Mouse (Mus musculus) adrenal gland, postnatal 25 days (tissue): ENCODE data around the gene Fam53b. TPM values are rescaled to one million over a fixed set of nuclear protein-coding genes. Genes with fewer than 3 reads are reported as not detected.

Experiments used
- DNase-seq: peaks from one replicate; pipeline ENCODE4 v3.0.0; 2021; ENCODE audit warnings: mixed read lengths
- total RNA-seq: library from RNA; stranded (reverse); gene quantifications from 2 replicates; pipeline ENCODE4 v1.2.3, GENCODE M21; 2021

The Fam53b gene
- total RNA-seq, 1 experiment from 2014 or later, result 107 TPM

DNA sequence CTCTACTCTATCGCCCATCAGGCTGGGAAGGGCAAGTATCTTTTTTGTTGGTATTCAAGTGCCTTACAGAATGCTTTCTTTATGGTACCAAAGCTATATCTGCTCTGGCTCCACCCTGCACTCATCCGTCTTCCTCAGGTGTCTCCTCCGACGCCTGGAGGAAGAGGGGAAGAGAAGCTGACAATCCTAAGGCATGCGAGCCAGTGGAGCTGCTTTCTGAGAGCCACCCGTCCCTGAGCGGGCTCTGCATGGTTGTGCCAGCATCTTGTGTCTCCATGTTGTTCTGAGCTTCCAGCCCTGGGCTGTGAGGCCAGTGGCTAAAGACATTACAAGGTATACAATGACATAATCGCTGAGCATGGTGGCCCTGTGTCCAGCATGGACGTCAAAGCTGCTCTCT lies 79.5 kb downstream of the Fam53b start:
- DNase-seq, result no peak

DNA sequence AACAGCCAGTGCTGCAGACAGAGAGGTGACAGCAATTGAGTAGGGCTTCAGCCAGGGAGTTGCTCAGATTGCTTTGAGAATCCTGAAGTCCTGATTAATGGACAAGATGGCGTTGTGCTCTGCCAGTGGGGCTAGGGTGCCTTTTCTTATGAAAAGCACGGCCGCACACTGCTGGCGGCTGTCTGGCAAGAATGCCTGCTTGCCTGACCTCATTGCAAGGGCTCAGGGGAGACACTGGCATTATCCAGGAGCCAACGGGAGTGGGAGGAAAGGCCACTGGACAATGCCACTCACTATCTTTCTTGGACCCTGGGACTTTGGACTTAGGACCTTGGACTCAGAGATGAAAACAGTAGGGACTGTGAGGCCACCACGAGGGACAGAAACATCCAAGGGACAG lies 80.2 kb downstream of the Fam53b start:
- peak; percentile 67 for DNase-seq

DNA sequence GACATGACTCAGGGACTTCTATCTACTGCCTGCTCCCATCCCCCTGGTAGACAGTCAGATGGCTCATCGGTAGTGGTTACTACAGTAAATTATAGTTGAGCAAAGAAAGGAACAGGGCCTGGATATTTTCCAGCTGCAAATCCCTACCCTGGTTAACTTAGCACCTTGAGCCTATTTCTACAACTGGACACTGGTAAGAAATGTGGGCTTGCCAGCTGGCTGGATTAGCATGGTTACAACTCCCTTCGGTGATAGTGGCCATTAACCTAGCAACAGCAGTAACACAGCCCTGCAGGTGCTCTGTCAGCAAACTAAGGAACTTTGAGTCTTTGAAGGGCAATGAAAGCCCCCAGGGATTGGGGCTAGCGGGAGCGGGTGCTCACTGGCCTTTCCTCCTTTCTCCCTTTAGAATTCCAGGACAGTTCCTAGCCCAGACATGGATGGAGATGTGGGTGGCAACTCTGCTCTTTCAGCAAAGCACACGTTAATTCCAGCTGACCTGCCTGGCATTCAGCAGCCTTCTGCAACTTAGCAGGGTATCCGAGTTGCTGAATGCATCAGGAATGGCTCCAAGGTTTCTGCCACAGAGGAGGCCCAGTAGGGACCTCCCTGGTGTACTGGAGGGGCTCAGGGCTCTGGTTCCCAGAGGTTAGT lies 81.4 kb downstream of the Fam53b start:
- DNase-seq, result no peak

DNA sequence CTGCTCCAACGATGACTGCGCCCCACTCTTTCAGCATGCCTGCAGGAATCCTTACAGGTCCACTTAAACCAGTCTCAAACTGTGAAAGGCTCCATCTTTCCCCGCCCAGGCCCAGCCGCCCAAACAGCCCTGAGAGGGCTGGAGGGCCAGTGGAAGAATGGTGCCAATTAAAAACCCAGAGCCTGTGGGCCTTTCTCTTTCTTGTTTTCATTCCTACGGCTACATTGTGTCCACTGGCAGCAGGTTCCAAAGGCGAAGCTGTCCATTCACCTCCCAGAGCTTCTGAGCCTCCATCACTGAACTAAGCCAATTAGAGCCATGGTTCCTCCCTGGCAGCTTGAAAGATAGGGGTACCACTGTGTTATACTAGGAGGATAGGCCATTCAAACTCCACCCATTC lies 82.1 kb downstream of the Fam53b start:
- DNase-seq, result no peak

DNA sequence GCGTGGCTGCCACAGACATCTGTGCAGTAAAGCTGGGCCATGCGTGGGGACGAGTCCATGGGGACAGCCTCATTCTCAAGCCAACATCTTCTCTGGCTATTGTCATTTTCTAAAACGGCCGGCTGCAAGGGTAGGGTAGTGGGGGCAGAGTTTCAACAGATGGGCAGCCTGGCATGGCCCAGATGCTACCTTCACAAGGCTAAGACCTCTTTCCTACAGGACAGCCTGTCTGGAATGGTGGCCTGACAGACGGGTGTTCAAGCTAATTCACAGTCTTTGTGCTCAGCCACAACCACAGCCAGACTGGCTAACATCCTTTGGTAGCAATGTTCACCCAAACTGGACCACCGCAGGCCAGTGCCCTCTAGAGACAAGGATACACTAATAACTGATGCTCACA lies 83.2 kb downstream of the Fam53b start:
- no peak for DNase-seq

DNA sequence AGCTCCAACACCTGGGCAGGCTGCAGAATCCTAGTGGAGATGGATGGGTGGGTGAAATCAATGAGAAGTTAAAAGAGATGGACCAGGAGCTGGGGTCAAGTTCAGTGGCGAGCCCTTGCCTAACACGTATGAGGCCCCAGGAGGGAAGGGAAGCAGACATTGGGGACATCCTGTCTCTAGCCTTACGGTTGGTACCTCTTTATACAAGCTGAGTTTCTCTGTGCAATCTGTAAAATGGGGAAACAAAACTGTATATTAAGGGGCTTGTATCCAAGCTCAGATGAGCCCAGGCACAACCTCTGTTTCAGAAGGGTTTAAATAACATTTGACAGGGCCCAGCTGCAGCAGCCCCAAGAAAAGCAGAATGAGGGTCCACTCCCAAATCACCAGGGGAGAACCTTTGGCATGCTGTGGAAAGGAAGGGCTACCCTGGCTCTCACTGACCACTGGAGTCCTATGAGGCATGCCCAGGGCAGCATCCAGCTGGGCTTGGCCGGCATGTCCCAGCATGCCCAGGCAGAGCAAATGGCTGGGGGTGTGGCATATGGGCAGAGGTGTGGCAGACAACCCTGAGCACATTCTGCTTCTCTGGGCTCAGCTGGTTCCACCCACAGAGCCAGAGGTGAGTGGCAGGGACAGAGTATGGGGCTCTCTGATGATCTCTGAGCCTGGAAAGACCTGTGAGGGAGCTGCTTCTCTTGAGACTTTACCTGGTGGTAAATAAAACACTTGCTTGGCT lies 84.4 kb downstream of the Fam53b start:
- no peak for DNase-seq

DNA sequence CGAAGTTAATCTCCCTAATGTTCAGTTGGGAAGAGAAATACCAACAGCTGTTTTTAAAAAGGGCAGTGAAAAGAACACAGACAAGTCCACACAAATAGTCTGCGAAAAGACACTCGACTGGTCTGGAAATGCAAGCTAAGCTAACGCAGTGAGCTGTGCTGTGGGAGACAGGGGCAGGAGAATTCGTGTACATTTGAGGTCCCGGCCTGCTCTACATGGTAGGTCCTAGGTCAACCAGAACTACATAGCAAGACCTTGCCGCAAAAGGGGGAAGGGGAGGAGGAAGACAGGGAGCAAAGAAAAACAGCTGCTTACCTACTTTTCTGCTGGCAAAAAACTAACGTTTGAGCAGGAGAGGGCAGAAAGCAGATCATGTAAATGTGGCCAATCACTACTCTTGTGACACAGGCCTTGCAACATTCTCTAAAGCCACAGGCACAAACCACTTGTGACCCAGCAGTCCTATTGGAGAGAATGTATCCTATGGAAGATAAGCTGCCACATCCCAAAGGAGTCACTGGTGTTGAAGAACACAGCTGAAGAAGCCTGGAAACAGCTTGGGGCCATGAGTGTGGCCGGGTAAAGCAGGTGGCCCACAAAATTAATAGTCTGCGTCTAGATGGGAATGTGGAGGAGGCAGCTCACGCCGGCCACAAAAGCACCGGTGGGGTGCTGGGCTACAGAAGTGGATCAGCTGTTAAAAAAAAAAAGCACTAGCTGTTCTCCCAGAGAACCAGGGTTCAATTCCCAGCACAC lies 87.4 kb downstream of the Fam53b start:
- no peak for DNase-seq

DNA sequence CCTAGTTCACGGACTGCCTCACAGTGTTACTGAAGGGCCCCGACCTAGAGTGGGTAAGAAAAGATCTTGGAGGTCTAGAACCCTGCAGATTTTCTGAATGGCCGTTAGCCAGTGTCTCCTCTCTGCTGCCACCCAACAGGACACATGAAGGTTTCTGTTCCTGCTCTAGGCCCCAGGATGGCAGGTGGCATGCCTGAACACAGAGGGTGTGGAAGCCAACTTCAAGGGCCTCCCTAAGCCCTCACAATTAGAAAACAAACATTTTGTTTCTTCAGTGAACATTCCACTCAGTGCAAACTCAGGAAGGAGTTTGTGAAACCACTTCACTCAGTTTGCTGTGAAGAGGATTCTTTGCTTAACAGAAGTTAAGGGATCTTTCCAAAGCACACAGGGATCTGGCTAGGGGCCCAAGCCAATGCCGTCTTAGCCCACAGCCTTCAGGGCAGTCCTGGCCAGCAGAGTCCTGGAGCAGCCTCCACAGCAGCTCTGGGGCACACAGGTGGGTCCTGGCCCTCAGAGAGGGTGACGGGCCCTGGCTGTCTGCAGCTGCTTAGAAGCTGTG lies 89.1 kb downstream of the Fam53b start:
- DNase-seq, result no peak

DNA sequence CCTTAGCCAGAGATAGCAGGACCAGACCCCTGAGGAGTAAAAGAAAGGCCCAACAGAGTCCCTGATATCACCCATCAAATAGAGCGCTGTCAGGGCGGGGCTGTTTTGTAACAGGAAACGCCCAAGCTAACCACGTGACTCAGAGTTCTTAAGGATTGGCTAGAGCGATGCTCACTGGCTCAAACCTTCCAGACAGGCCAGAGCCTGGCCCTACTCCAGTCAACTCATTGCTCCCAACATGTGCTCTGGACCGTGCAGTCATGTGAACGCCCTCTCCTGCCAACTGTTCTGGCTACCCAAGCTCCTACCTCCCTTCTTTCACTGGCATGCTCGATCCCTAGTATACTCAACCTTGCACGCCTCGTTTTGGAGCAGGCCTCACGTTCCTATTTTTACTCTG lies 89.8 kb downstream of the Fam53b start:
- peak; percentile 72 for DNase-seq

DNA sequence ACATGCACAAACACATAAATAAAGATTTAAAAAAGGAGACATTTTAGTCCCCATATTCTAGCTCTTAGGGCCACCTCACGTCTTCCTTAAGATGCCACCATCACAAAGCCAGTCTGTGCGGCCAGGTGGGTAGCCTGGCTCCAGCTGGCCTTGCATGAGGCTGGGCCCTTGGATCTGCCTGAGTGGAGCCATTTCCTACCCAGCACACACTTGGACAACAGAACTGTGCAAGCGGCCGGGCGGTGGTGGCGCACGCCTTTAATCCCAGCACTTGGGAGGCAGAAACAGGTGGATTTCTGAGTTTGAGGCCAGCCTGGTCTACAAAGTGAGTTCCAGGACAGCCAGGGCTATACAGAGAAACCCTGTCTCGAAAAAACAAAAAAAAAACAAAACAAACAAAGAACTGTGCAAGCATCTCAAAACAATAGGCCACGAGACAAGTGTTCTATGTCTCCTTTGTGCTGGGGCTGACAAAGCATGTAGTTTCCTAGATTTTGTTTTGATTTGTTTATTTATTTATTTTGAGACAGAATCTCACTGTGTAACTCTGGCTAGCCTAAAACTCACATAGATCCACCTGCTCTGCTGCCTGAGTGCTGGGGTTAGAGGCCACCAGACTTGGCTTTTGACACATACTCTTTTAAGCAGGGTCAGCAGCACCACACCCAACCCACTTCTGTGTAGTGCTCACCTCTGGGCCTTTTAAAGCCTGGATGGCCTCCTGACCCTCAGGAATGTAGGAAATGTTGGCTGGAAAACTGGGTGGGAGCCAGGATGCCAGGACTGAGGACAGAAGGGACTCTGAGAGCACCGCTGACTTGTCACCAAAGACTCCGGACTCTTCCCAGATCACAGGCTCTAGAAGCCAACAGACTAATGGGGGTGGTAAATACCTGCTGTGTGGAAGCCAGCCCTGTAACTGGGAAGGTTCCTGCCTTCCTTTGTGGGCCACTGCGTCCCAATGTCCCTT lies 91.0 kb downstream of the Fam53b start:
- no peak for DNase-seq

DNA sequence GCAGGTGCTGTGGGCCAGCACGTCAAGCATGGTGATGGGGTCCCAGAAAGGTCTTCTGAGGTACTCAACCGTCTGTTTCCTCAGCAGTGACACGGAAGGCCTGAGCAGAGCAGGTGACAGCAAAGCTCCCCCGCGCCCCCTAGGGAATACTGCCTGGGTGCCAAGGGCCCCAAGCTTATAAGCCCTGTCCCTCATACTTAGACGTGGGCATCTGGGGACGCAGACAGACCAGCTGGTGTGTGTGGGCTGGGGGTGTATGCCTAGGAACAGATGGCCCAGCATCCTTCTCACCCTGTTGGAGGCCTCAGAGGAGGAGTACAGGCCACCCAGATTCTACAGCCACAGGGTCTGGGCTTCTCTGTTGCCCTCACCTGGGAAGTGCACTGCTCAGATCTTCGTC lies 93.1 kb downstream of the Fam53b start:
- no peak for DNase-seq

DNA sequence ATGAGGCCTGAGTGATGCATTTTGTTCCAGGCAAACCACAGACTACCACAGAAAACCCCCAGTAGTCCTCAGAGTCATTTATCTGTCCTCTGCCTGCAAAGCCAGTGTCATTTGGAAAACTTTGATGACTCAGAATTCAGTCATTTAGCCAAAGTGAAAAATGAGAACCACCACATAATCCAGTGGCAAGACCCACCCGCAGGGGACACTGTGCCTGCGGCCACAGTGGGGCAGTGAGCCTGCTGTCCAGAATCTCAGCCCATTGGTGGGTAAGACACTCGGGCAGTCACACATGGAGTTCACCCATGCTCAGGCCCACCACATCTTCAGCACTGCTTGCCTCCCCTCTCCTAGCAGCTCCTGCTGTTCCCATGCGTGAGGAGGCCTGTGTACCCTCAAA lies 94.1 kb downstream of the Fam53b start:
- no peak for DNase-seq

DNA sequence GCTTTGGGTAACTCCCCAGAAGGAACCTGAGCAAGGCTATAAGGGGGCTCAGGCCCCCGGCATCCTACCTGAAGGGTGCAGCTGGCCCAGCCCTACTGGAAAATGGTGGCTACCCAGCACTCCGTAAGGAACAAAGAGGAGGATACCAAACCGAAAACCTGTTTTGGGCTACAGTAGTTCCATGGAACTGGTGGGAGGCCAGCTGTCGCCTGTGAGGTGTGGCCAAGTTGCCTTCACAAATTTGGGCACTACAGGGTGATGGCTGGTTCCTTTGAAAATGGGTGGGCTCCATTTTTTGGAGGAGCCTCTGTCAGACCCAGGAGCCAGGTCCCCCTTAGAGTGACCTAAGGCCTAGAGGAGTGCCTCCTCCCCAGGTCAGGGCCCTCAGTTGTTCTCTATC lies 98.4 kb downstream of the Fam53b start:
- no peak for DNase-seq

DNA sequence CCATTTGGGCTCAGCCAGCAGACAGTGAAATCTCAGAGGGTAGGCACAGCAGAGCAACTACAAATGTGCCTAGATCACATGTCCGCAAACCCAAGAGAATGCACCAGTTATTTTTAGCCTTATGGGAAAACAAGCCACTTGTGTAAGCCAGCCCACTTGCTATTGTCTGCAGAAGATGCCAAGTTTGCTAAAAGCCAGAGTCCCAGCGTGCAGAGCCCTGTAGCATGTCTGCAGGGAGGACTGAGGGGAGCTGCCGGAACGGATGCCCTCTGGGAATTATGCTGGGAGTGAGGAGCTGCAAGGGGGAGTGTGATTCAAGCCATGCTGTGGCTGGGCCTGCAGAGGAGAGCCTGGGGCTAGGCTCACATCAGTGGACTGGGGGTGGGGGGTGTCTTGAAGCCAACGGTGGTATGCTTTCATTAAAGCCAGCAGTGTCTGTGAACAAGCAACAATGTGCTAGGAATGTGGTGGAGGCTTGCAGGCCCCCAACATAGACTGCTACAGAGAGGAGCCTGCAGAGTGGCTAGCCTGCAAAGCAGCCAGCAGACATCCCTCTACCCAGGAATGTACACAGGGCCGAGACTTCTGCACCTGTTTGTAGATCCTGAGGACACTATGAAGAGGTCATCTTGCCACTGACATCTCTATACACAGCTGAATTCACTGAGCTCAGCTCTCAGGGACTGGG lies 99.3 kb downstream of the Fam53b start:
- no peak for DNase-seq

DNA sequence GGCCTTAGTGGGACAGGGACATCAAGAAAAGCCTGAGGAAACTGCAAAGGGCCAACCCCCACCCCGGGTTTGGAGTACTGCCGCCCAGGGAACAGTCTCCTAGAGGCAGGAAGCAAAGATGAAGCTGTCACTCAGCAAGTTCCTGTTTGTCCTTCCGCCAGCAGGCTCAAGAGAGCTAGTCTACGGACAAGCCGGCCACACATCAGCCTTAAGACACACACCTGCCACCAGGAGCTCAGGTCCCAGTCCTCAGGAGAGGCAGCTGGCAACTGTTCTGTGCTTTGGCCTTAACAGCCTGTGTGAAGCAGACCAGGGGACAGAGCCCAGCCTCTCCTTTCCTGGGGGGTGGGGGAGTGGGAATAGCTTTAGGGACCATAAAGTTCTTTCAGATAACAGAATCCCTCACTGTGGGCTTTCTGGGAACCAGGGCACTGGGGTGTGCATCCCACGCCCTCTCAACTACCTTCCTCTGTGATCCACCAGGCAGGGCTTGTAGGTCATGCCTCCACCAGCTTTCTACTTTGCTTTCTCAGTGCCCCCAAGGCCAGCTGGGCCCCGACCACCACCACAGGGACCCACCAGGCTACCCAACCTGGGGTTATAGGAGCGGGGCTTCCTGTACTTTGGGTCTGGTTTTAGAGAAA lies 100.1 kb downstream of the Fam53b start:
- no peak for DNase-seq

DNA sequence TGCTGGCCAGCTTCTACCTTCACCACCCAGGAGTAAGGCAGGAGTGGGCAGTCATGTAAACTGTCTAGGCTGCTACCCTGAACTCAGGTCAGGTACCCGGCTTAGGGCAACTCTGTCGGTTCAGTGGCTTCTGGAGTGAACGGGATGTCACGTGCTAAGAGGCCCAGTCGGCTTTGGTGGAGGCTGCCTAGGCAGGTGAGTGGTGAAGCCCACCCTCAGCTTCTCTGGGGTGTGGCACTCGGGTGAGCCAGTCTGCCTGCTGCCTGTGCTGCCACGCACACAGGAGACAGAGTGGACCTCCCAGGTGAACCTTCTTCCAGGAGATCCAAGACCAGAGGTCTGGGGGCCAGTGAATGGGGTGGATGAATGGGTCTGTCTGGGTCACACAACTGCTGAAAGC lies 100.7 kb downstream of the Fam53b start:
- DNase-seq, result no peak

DNA sequence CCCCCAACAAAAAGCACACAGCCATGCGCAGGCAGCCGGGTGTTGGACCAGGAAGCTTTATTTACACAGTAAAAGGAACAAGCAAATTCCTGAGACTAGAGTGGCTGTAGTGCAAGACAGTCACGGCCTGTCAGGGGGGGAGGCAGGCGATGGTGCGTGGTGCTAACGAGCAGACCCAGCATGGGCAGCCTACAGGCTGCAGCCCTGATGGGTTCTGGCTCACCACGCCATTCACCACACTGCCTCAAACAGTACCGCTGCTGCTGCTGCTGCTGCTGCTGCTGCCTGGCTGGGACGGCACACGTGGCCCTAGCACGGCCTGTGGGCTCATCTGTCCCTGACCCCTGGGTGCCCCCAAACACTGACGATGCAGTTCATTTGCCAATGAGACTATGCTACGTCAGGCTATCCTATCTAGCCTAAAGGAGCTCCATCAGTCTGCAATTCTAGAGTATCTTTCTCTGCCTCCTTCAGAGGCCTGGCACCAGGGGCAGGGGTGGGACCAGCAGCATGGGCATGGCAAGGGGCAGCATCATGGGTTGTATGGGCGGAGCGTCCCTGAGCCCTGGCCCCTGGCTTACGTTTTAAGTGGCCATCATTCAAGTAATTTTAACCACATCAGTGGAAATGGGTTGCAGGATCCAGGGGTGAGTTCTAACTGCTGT lies 101.5 kb downstream of the Fam53b start:
- no peak for DNase-seq

DNA sequence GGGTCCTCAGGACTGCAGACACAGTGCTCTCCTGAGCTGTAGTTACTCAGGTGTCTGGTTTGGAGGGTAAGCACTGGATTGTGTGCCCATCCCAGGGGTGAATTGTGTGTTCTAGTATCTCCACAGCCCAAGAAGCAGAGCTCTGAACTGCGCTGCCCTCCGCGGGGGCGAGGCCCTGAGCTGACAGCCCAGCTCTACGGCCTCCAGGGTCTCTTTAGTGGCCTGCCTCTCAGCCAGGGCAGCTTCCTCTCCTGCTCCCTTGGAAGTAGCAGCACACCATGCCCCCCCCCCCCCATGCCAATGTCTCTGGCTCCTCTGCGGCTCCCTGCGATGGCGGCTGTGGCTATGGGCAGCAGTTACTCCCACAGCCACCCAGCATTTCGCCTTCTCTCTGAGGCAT lies 102.1 kb downstream of the Fam53b start:
- no peak for DNase-seq

DNA sequence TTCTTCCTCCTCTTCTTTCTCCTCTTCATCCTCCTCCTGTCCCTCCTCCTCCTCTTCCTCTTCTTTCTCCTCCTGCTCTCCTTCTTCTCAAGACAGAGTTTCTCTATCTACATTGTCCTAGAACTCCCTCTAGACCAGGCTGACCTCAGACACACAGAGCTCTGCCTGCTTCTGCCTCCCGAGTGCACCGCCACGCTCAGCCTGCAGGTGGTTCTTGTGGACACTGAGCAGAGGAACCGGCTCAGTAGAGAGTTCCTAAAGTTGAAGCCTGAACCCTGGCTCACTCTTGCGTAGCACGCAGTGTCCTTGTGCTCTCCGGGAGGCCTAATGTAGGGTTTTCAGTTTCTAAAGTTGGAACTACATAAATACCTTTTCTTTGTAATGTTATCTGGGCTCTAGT lies 108.6 kb downstream of the Fam53b start:
- peak; percentile 45 for DNase-seq

DNA sequence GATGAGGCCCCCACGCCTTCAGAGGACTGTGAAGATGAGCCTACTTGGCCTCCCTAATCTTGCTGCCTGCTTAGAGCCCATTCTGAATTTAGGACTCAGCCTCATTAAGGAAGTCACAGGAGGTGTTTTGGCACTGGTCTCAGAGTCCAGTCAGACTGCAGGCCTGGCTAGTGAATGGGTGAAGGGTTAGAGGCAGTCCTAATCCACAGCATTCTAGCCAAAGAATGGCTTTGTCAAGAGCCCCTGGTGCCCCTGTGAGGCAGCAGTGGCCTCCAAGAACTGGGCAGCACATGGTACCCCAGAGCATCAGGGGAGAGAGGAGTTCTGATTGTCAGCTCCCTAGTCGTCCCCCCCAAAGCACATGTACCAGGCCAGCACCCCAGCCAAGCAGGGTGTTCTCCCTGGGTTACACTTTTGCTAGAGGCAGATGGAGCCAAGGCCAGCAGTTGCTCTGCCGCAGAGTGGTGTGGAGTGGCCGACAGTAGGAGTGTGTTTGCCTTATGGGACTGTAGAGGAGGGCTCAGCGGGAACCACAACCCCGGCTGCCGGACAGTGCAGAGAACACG lies 109.3 kb downstream of the Fam53b start:
- no peak for DNase-seq
